ENCODE assay signal across 8 mouse cellular contexts in genomic region chr11:35980411-35980917, GRCm38 (mm10). TPM values are rescaled to one million over a fixed set of nuclear protein-coding genes. Genes with fewer than 3 reads are reported as not detected.
A peak's percentile ranks its signal among the peaks of the same experiment; 100 is the strongest.
DNase-seq lines count a peak whose midpoint lies in the region; ATAC-seq and TF ChIP-seq lines count a peak whose summit lies in the region.

Gene Wwc1 (minus strand): TSS chr11:35980527.

- H3K4me2 ChIP-seq in liver, postnatal 0 days (ENCODE audit: low read depth, low read length) = peak within 1 kb of the TSS; percentile 71

- peak; percentile 32 for TF ChIP-seq CTCF in liver, postnatal 0 days (IDR thresholded peaks at IDR 0.05; ENCODE audit: low read depth)

- WGBS in liver, postnatal 0 days (ENCODE audit: insufficient replicate concordance) = under 1% methylated on average over 35 of the region's 47 CpGs

- H3K4me1 ChIP-seq in liver, postnatal 0 days (ENCODE audit: insufficient read depth) = no peaks in the 10 kb centered on the region; the same call in 1 of the 2 replicates

- H3K4me3 ChIP-seq in liver, postnatal 0 days (ENCODE audit: low read depth, low read length) = peak within 1 kb of the TSS; percentile 59

- intact Hi-C loops in heart, postnatal 10 days (cut with DNase I) = no loop called here

- H3K9me3 ChIP-seq in liver, postnatal 0 days (ENCODE audit: low read length) = no peaks in the 10 kb centered on the region

- H3K27me3 ChIP-seq in liver, postnatal 0 days (ENCODE audit: insufficient read depth, low read length) = peaks cover 11% of the 10 kb centered on the region

- peak; percentile 43 for DNase-seq in layer of hippocampus, adult 11-12 months (ENCODE audit: low spot score)
- no peak for DNase-seq in layer of hippocampus, adult 9-10 months (ENCODE audit: low spot score)
- DNase-seq in embryo, embryonic 11 days = peak; percentile 88
- DNase-seq in heart, postnatal 10 days = peak; percentile 37 to 44
- peak; percentile 82 to 86 for DNase-seq in kidney, postnatal 4 days
- DNase-seq in liver, postnatal 0 days = peak; percentile 70
- peak; percentile 37 for DNase-seq in ovary, postnatal 14 days (ENCODE audit: low spot score)
- no peak for DNase-seq in B cell, adult 2 months

- H3K36me3 ChIP-seq in liver, postnatal 0 days (replicated peaks; ENCODE audit: insufficient read depth, low read length) = no peaks in the 10 kb centered on the region

- TF ChIP-seq EP300 in liver, postnatal 0 days (IDR thresholded peaks at IDR 0.05; ENCODE audit: low read depth) = no peak

- peak within 1 kb of the TSS; percentile 63 for H3K9ac ChIP-seq in liver, postnatal 0 days (replicated peaks)

- peak; percentile 79 for ATAC-seq in liver, postnatal 0 days

- H3K27ac ChIP-seq in liver, postnatal 0 days (ENCODE audit: low read depth) = peak within 1 kb of the TSS; percentile 69; the same call in 1 of the 2 replicates

RNA-seq across cellular contexts. Expression of gene Wwc1, which starts in this region (rescaled TPM):
- total RNA-seq in heart, postnatal 10 days (2021) = 1 to 10 TPM; 1.1 to 1.4 TPM
- polyA plus RNA-seq in liver, postnatal 0 days (2015; fragmentation: Nextera tagmentation; extraction: Ambion mirVana) = 4.7 and 6.3 TPM in 2 replicates

Comparison
In these comparisons a context has a peak if more than half of its experiments do, and no peak if none do; other contexts are left out.
1. DNase-seq: peak in layer of hippocampus, adult 11-12 months (single experiment), embryo, embryonic 11 days (single experiment), heart, postnatal 10 days (2 of 2), kidney, postnatal 4 days (2 of 2), liver, postnatal 0 days (single experiment) and ovary, postnatal 14 days (single experiment); none in layer of hippocampus, adult 9-10 months (single experiment) and B cell, adult 2 months (0 of 2).